Mouse (Mus musculus): ENCODE data around the gene Lck. TPM values are rescaled to one million over a fixed set of nuclear protein-coding genes. Genes with fewer than 3 reads are reported as not detected.
A peak's percentile ranks its signal among the peaks of the same experiment; 100 is the strongest.

Lck gene
- polyA plus RNA-seq, 1 experiment from 2014 or later: 10.5 TPM

DNA sequence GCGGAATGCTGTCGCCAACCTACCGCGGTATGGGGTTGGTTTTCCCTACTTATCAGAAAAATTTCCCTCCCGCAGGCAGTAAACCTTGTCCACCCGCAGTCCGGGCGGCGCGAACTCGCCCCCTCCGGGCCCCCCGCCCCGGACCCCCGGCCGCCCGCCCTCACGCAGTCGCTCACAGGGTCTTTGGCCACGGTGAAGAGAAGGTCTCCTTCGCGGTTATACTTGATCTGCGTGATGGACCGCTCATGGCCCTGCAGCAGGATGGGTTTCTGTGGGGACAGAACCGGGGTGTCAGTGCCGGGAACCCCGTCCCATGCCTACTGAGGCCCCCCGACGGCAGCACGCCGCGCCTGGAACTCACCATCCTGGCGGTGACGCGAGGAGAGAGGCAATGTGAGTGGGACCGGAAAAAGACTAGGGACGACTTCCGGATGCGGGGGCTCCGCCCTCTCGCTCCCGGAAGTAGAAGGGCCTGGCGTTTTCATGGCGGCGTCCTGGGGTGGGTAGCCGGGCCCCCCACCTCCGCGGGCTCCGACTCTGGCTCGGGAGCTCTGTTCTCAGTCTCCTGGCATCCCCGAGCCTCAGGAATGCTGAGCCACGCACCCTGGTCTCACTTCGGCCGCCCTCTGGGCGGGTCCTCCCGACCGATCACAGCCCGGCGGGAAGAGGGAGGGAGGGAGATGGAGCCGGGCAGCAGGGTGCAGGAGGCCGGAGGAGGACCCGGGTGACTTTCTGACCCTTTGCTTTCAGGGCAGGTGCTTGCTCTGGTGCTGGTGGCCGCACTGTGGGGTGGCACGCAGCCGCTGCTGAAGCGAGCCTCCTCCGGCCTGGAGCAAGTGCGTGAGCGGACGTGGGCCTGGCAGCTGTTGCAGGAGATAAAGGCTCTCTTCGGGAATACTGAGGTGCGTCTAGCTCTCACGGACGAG lies 27.1 kb upstream of the Lck start, which contains the start of the genes Eif3i and Tmem234:
Gene Eif3i, minus strand, starts transcription at position 416 of the 926 bp plus-strand sequence.
Gene Tmem234, plus strand, starts transcription at position 436 of the 926 bp plus-strand sequence.
- peak within 1 kb of the TSS; percentile 86 for H3K4me2 ChIP-seq (ENCODE audit: low read depth, low read length)
- peak within 1 kb of the TSS; percentile 88 for H3K9ac ChIP-seq (replicated peaks; ENCODE audit: low read depth, low read length)
- H3K27ac ChIP-seq (ENCODE audit: low read depth, low read length): peak within 1 kb of the TSS; percentile 40
- under 1% methylated on average over 73 of the region's 74 CpGs for WGBS
- peak within 1 kb of the TSS; percentile 99 for H3K4me3 ChIP-seq (ENCODE audit: low read depth, low read length)
- ATAC-seq (ENCODE audit: low read depth): peak; percentile 89
- H3K27me3 ChIP-seq (ENCODE audit: control insufficient read depth, insufficient read depth, low read length): no peaks in the 10 kb centered on the region
- peaks cover 21% of the 10 kb centered on the region for H3K4me1 ChIP-seq (ENCODE audit: control insufficient read depth, insufficient read depth, low read length)
- peaks cover 20% of the 10 kb centered on the region; the same call in 1 of the 2 replicates for H3K36me3 ChIP-seq (ENCODE audit: control insufficient read depth, insufficient read depth, low read length)
- H3K9me3 ChIP-seq (ENCODE audit: control insufficient read depth, low read length): no peaks in the 10 kb centered on the region

DNA sequence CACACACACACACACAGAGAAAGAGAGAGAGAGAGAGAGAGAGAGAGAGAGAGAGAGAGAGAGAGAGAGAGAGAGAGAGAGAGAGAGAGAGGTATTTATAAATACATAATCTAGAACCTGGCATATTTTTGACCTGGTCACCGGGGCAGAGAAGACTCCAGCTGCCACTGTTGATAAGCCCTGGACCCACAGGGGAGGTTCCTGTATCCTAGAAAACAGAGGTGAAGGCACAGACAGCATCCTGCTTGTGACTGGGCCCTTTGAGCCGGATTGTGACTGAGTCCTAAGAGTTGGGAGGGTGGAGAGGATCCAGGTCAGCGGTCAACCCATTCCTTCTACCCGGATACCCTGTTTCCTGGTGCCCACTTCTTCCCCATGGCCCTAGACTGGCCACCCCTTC lies 15.4 kb upstream of the Lck start:
- H3K4me3 ChIP-seq (ENCODE audit: low read depth, low read length): no peak overlapping the region
- peaks cover 27% of the 10 kb centered on the region for H3K36me3 ChIP-seq (ENCODE audit: control insufficient read depth, insufficient read depth, low read length)
- no peak overlapping the region for H3K4me2 ChIP-seq (ENCODE audit: low read depth, low read length)
- H3K27ac ChIP-seq (ENCODE audit: low read depth, low read length): no peak overlapping the region
- H3K9me3 ChIP-seq (ENCODE audit: control insufficient read depth, low read length): no peaks in the 10 kb centered on the region
- no peaks in the 10 kb centered on the region for H3K27me3 ChIP-seq (ENCODE audit: control insufficient read depth, insufficient read depth, low read length)
- WGBS: 72% methylated on average over 4 of the region's 4 CpGs
- ATAC-seq (ENCODE audit: low read depth): no peak
- no peaks in the 10 kb centered on the region for H3K4me1 ChIP-seq (ENCODE audit: control insufficient read depth, insufficient read depth, low read length)
- H3K9ac ChIP-seq (replicated peaks; ENCODE audit: low read depth, low read length): no peak overlapping the region

DNA sequence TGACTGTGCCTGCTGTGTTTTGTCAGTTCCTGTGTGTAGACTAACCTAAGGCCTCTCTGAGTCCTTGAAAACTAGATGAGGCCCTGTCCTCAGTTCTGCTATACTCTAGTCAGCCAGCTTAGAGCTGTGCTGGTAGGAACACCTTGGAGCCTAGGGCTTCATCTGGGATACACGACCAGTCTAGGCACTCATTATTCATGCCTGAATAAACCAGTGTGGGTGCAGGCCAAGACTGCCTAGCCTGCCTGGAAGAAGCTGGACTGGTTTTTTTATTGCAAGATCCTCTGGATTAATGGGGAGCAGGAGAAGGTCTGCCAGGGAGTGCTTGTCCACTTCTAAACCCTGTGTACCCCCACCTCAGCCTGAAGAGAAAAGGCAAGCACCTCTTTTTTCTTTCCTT lies 13.5 kb upstream of the Lck start:
- H3K4me1 ChIP-seq (ENCODE audit: control insufficient read depth, insufficient read depth, low read length): no peaks in the 10 kb centered on the region
- no peaks in the 10 kb centered on the region for H3K27me3 ChIP-seq (ENCODE audit: control insufficient read depth, insufficient read depth, low read length)
- H3K4me3 ChIP-seq (ENCODE audit: low read depth, low read length): no peak overlapping the region
- no peak overlapping the region for H3K27ac ChIP-seq (ENCODE audit: low read depth, low read length)
- H3K36me3 ChIP-seq (ENCODE audit: control insufficient read depth, insufficient read depth, low read length): peaks cover 18% of the 10 kb centered on the region; the same call in 1 of the 2 replicates
- no peak overlapping the region for H3K9ac ChIP-seq (replicated peaks; ENCODE audit: low read depth, low read length)
- H3K9me3 ChIP-seq (ENCODE audit: control insufficient read depth, low read length): no peaks in the 10 kb centered on the region
- WGBS: 36% methylated on average over 1 of the region's 1 CpGs
- ATAC-seq (ENCODE audit: low read depth): no peak
- H3K4me2 ChIP-seq (ENCODE audit: low read depth, low read length): no peak overlapping the region

DNA sequence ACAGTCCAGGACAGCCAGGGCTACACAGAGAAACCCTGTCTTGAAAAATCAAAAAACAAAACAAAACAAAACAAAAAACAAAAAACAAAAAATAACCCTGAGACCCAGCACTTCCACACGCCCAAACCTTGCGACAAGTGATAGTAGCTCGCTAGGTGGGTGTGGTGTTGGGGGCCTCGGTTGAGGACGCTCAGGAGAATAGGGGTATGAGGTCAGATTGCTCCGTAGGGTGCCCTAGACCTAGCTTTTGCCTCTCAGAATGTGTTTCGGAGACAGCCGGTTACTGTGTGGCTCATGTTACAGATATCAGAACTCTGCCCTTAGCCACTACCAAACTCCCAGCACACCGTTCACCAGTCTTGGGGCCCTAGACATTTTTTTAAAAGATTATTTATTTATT lies 12.3 kb upstream of the Lck start:
- 76% methylated on average over 9 of the region's 9 CpGs for WGBS
- no peak overlapping the region for H3K27ac ChIP-seq (ENCODE audit: low read depth, low read length)
- no peaks in the 10 kb centered on the region for H3K9me3 ChIP-seq (ENCODE audit: control insufficient read depth, low read length)
- H3K4me1 ChIP-seq (ENCODE audit: control insufficient read depth, insufficient read depth, low read length): no peaks in the 10 kb centered on the region
- no peak overlapping the region for H3K9ac ChIP-seq (replicated peaks; ENCODE audit: low read depth, low read length)
- no peak for ATAC-seq (ENCODE audit: low read depth)
- no peak overlapping the region for H3K4me3 ChIP-seq (ENCODE audit: low read depth, low read length)
- H3K36me3 ChIP-seq (ENCODE audit: control insufficient read depth, insufficient read depth, low read length): peaks cover 6% of the 10 kb centered on the region; the same call in 1 of the 2 replicates
- no peaks in the 10 kb centered on the region for H3K27me3 ChIP-seq (ENCODE audit: control insufficient read depth, insufficient read depth, low read length)
- H3K4me2 ChIP-seq (ENCODE audit: low read depth, low read length): no peak overlapping the region

DNA sequence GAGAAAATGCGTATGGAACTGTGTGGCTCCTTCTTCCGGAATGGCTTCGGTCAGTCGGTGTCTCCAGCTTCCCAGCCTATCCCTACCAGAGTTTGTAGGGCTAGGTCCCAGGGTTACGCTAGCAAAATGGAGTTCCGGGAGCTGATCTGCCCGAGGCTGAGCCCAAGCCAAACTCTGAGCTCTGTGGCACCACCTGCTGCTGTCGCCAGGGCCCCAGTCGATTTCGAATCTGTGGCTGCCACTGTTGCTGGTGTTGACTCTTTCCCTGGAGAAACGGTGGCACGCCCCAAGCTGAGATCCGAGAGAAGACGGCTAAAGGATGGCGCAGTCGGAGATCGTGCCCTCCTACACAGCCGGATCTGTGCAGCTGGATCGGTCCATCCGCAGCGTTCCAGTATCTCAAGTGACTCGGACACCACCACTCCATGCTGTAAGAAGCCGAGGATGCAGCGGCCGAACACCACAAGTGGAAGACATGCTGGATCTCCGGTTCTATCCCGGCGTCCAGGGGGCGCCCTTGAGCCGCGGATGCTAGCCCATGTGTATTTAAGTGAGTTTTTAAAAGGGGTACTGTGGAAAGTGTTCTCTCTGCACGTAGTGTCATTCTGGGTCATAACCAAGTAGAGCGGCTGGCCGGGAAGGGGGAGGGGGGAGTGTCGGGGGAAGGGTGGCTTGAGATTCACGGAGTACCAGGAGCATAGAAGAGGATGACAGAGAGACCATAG lies 11.6 kb upstream of the Lck start:
- Histone ChIP-seq H3K4me3 (ENCODE audit: low read depth, low read length) (peak overlapping the region; percentile 22), H3K4me2 (ENCODE audit: low read depth, low read length) (peak overlapping the region; percentile 48), H3K9ac (replicated peaks; ENCODE audit: low read depth, low read length) (peak overlapping the region; percentile 25; the same call in 1 of the 2 replicates), H3K27me3 (ENCODE audit: control insufficient read depth, insufficient read depth, low read length) (no peaks in the 10 kb centered on the region), H3K9me3 (ENCODE audit: control insufficient read depth, low read length) (no peaks in the 10 kb centered on the region), H3K27ac (ENCODE audit: low read depth, low read length) (no peak overlapping the region), H3K4me1 (ENCODE audit: control insufficient read depth, insufficient read depth, low read length) (no peaks in the 10 kb centered on the region), H3K36me3 (ENCODE audit: control insufficient read depth, insufficient read depth, low read length) (no peaks in the 10 kb centered on the region)
- 3% methylated on average over 36 of the region's 36 CpGs for WGBS
- ATAC-seq (ENCODE audit: low read depth): peak; percentile 63

DNA sequence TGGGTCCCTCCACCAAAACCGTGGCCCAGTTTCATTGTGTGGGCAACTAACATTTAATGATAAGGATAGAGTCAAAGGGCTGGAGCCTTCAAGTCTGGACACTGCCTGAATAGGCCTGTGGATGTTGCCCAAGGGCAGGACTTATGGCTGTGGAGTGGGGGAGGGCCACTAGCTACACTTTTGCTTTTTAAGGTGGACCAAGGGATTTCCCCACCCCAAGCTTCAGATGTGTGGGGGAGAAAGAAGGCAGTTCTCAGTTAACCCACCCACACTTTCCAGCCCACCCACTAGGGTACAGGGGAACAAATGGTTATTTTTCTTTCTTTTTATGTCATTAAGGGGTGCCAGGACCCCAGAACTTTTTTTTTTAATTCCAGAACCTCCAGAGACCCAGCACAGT lies 10.9 kb upstream of the Lck start:
- ATAC-seq (ENCODE audit: low read depth): no peak
- Histone ChIP-seq H3K4me3 (ENCODE audit: low read depth, low read length) (no peak overlapping the region), H3K36me3 (ENCODE audit: control insufficient read depth, insufficient read depth, low read length) (no peaks in the 10 kb centered on the region), H3K4me1 (ENCODE audit: control insufficient read depth, insufficient read depth, low read length) (no peaks in the 10 kb centered on the region), H3K27me3 (ENCODE audit: control insufficient read depth, insufficient read depth, low read length) (no peaks in the 10 kb centered on the region), H3K4me2 (ENCODE audit: low read depth, low read length) (peak overlapping the region; percentile 48; the same call in 1 of the 2 replicates), H3K27ac (ENCODE audit: low read depth, low read length) (no peak overlapping the region), H3K9ac (replicated peaks; ENCODE audit: low read depth, low read length) (no peak overlapping the region), H3K9me3 (ENCODE audit: control insufficient read depth, low read length) (no peaks in the 10 kb centered on the region)
- 82% methylated on average over 1 of the region's 1 CpGs for WGBS

DNA sequence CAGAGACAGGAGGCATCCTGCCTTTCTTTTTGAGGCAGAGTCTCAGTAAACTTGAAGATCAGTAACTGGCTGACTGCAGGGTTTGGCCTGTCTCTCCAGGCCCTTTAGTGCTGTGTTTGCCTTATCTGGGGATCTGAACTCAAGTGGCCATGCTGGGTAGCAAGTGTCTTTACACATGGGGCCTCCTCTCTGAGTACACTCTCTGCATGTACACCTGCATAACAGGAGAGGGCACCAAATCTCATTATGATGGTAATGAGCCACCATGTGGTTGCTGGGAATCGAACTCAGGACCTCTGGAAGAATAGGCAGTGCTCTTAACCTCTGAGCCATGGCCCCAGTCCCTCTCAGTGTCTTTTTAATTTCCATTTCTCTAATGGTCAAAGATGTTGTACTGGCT lies 8.8 kb upstream of the Lck start:
- no peak overlapping the region for H3K4me2 ChIP-seq (ENCODE audit: low read depth, low read length)
- H3K4me1 ChIP-seq (ENCODE audit: control insufficient read depth, insufficient read depth, low read length): no peaks in the 10 kb centered on the region
- H3K36me3 ChIP-seq (ENCODE audit: control insufficient read depth, insufficient read depth, low read length): no peaks in the 10 kb centered on the region
- 80% methylated on average over 1 of the region's 1 CpGs for WGBS
- H3K9ac ChIP-seq (replicated peaks; ENCODE audit: low read depth, low read length): no peak overlapping the region
- H3K27ac ChIP-seq (ENCODE audit: low read depth, low read length): no peak overlapping the region
- no peaks in the 10 kb centered on the region for H3K27me3 ChIP-seq (ENCODE audit: control insufficient read depth, insufficient read depth, low read length)
- H3K4me3 ChIP-seq (ENCODE audit: low read depth, low read length): no peak overlapping the region
- no peaks in the 10 kb centered on the region for H3K9me3 ChIP-seq (ENCODE audit: control insufficient read depth, low read length)
- ATAC-seq (ENCODE audit: low read depth): no peak

DNA sequence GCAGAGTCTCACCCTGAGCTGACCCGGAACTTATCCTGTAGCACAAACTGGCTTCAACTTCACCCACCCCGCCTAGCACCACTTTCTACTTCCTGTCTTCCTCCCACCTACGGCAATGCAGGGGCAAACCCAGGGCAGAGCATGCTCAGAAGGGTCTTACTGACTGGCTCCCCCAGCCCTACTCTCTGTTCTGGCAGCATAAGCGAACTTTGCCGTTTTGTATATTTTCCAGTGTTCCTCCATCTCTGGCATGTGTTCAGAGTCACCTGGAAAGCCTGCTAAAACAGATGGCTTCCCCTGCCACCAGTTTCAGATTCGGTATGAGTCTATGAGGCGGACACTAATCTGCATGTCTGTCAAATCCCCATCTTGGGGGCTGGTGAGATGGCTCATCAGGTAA lies 6.9 kb upstream of the Lck start:
- Histone ChIP-seq H3K9me3 (ENCODE audit: control insufficient read depth, low read length) (no peaks in the 10 kb centered on the region), H3K36me3 (ENCODE audit: control insufficient read depth, insufficient read depth, low read length) (no peaks in the 10 kb centered on the region), H3K27me3 (ENCODE audit: control insufficient read depth, insufficient read depth, low read length) (no peaks in the 10 kb centered on the region), H3K27ac (ENCODE audit: low read depth, low read length) (no peak overlapping the region), H3K4me1 (ENCODE audit: control insufficient read depth, insufficient read depth, low read length) (no peaks in the 10 kb centered on the region; the same call in 1 of the 2 replicates), H3K9ac (replicated peaks; ENCODE audit: low read depth, low read length) (no peak overlapping the region), H3K4me3 (ENCODE audit: low read depth, low read length) (no peak overlapping the region), H3K4me2 (ENCODE audit: low read depth, low read length) (no peak overlapping the region)
- 78% methylated on average over 7 of the region's 7 CpGs for WGBS
- no peak for ATAC-seq (ENCODE audit: low read depth)

DNA sequence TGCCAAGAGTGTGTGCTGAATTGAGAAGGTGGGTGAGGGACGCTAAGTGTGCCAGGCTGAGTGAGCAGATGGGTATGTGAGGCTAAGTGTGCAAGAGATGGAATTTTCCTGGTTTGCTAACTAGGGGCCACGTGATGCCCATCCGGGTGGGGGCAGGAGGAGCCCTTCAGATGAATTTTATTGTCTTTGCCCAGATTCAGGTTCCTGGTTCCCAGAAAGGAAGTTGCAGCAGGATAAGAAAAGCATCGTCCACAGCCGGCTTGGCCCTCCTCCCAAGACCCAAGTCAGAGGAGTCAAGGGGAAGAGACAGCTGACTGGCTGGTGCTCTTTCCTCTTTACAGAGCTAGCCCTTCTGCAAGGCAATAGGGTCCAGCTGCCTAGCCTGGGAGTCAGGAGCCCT lies 5.0 kb upstream of the Lck start, which contains the start of gene Fam167b:
Gene Fam167b, minus strand, starts transcription at position 84 of the 400 bp plus-strand sequence.
- Histone ChIP-seq H3K4me1 (ENCODE audit: control insufficient read depth, insufficient read depth, low read length) (no peaks in the 10 kb centered on the region; the same call in 1 of the 2 replicates), H3K9me3 (ENCODE audit: control insufficient read depth, low read length) (no peaks in the 10 kb centered on the region), H3K27ac (ENCODE audit: low read depth, low read length) (no peak within 1 kb of the TSS), H3K27me3 (ENCODE audit: control insufficient read depth, insufficient read depth, low read length) (no peaks in the 10 kb centered on the region), H3K9ac (replicated peaks; ENCODE audit: low read depth, low read length) (no peak within 1 kb of the TSS), H3K4me3 (ENCODE audit: low read depth, low read length) (no peak within 1 kb of the TSS), H3K36me3 (ENCODE audit: control insufficient read depth, insufficient read depth, low read length) (no peaks in the 10 kb centered on the region), H3K4me2 (ENCODE audit: low read depth, low read length) (no peak within 1 kb of the TSS)
- no peak for ATAC-seq (ENCODE audit: low read depth)
- 78% methylated on average over 5 of the region's 5 CpGs for WGBS

Data from neural tube, embryonic 14.5 days (tissue).